Mouse (Mus musculus) forebrain, embryonic 11.5 days (tissue): ENCODE results near the gene Ephb3. TPM values are rescaled to one million over a fixed set of nuclear protein-coding genes. Genes with fewer than 3 reads are reported as not detected.

Source experiments
- ATAC-seq: fragments of 200-750 bp; cut with Nextera tagmentation; replicated peaks from 2 replicates; pipeline ENCODE4 v1.8.0; 2017; ENCODE audit warnings: moderate TSS enrichment; ENCODE audit not compliant: low FRiP score
- DNase-seq: peaks from one replicate; pipeline ENCODE4 v3.0.0-alpha.2; 2017; ENCODE audit warnings: low spot score
- H3K27ac ChIP-seq: fragments of 300-500 bp; sonication (generic); 2 replicates; pipeline ENCODE4 v1.5.1; 2014; ENCODE audit warnings: low read depth, low read length
- H3K27me3 ChIP-seq: fragments of 300-500 bp; sonication (generic); 2 replicates; pipeline ENCODE4 v1.6.1; 2014; ENCODE audit warnings: mild to moderate bottlenecking, low read length, mixed read lengths; ENCODE audit not compliant: control insufficient read depth, insufficient read depth
- H3K36me3 ChIP-seq: fragments of 300-500 bp; sonication (generic); 2 replicates; pipeline ENCODE4 v1.6.1; 2014; ENCODE audit warnings: mild to moderate bottlenecking, low read length, moderate library complexity, mixed read lengths; ENCODE audit not compliant: control insufficient read depth, insufficient read depth
- H3K4me1 ChIP-seq: fragments of 300-500 bp; sonication (generic); replicated peaks from 2 replicates; pipeline ENCODE4 v1.6.1; 2014; ENCODE audit warnings: low read length, mixed read lengths; ENCODE audit not compliant: control insufficient read depth, insufficient read depth
- H3K4me2 ChIP-seq: fragments of 300-500 bp; sonication (generic); 2 replicates; pipeline ENCODE4 v1.6.1; 2014; ENCODE audit warnings: low read depth, mild to moderate bottlenecking, low read length, moderate library complexity, mixed read lengths; ENCODE audit not compliant: severe bottlenecking
- H3K4me3 ChIP-seq: fragments of 300-500 bp; sonication (generic); 2 replicates; pipeline ENCODE4 v1.5.1; 2014; ENCODE audit warnings: low read depth, low read length
- H3K9ac ChIP-seq: fragments of 300-500 bp; sonication (generic); 2 replicates; pipeline ENCODE4 v1.6.1; 2014; ENCODE audit warnings: low read length
- H3K9me3 ChIP-seq: fragments of 300-500 bp; sonication (generic); 2 replicates; pipeline ENCODE4 v1.6.1; 2016; ENCODE audit warnings: low read length, mixed read lengths; ENCODE audit not compliant: control insufficient read depth
- WGBS: fragments of 180-500 bp; shearing (Covaris S2); extraction: QIAGEN DNeasy Blood & Tissue Kit; methylation state at CpG from one replicate; pipeline ENCODE4 v1.1.7; 2014; 5-methylcytosine and 5-hydroxymethylcytosine counted together
- microRNA-seq: library from miRNA; unstranded; fragments of <30 nt; microRNA quantifications from one replicate; pipeline ENCODE4, GENCODE M21; 2016; ENCODE audit not compliant: insufficient number of aligned reads
- polyA plus RNA-seq: library from polyadenylated mRNA; unstranded; fragments of >200 nt; fragmentation: Nextera tagmentation; extraction: Ambion mirVana; gene quantifications from 2 replicates; pipeline ENCODE4 v1.2.1, GENCODE M21; 2014

Gene Ephb3
- polyA plus RNA-seq, 1 experiment from 2014 or later: 14.9 TPM

GRCm38 (mm10) chr16:21255574-21256304 is 51.2 kb downstream of the Ephb3 start:
- Histone ChIP-seq H3K27me3 (no peaks in the 10 kb centered on the region; the same call in 1 of the 2 replicates), H3K4me1 (no peaks in the 10 kb centered on the region), H3K27ac (no peak overlapping the region), H3K4me3 (no peak overlapping the region), H3K9ac (no peak overlapping the region), H3K36me3 (no peaks in the 10 kb centered on the region), H3K9me3 (no peaks in the 10 kb centered on the region), H3K4me2 (no peak overlapping the region)
- no peak for DNase-seq
- 83% methylated on average over 11 of the region's 11 CpGs for WGBS
- no peak for ATAC-seq

GRCm38 (mm10) chr16:21256514-21257305 is 52.2 kb downstream of the Ephb3 start:
- no peaks in the 10 kb centered on the region for H3K9me3 ChIP-seq
- H3K27ac ChIP-seq: no peak overlapping the region
- no peaks in the 10 kb centered on the region for H3K27me3 ChIP-seq
- 89% methylated on average over 12 of the region's 12 CpGs for WGBS
- no peak overlapping the region for H3K4me3 ChIP-seq
- ATAC-seq (no peak), DNase-seq (no peak)
- no peak overlapping the region for H3K4me2 ChIP-seq
- no peak overlapping the region for H3K9ac ChIP-seq
- H3K4me1 ChIP-seq: no peaks in the 10 kb centered on the region
- no peaks in the 10 kb centered on the region for H3K36me3 ChIP-seq

- Histone ChIP-seq H3K4me3 (no peak overlapping the region), H3K36me3 (no peaks in the 10 kb centered on the region), H3K9me3 (no peaks in the 10 kb centered on the region), H3K4me1 (no peaks in the 10 kb centered on the region; the same call in 1 of the 2 replicates), H3K27ac (no peak overlapping the region), H3K9ac (no peak overlapping the region), H3K4me2 (no peak overlapping the region), H3K27me3 (no peaks in the 10 kb centered on the region)
- DNase-seq: no peak
- ATAC-seq: no peak
- WGBS: 86% methylated on average over 7 of the region's 7 CpGs
These were observed 60.9 kb downstream of the Ephb3 start for GRCm38 (mm10) chr16:21265417-21265816.

GRCm38 (mm10) chr16:21269775-21270174 is 65.2 kb downstream of the Ephb3 start:
- H3K4me3 ChIP-seq: no peak overlapping the region
- ATAC-seq (no peak), DNase-seq (no peak)
- H3K36me3 ChIP-seq: no peaks in the 10 kb centered on the region
- no peak overlapping the region for H3K4me2 ChIP-seq
- no peak overlapping the region for H3K27ac ChIP-seq
- H3K9me3 ChIP-seq: no peaks in the 10 kb centered on the region
- peaks cover 10% of the 10 kb centered on the region for H3K4me1 ChIP-seq
- WGBS: 67% methylated on average over 8 of the region's 8 CpGs
- H3K27me3 ChIP-seq: no peaks in the 10 kb centered on the region
- H3K9ac ChIP-seq: no peak overlapping the region

GRCm38 (mm10) chr16:21271773-21272247 is 67.3 kb downstream of the Ephb3 start:
- Histone ChIP-seq H3K9ac (no peak overlapping the region), H3K4me2 (no peak overlapping the region), H3K27ac (no peak overlapping the region), H3K9me3 (no peaks in the 10 kb centered on the region; the same call in 1 of the 2 replicates), H3K4me1 (peaks cover 10% of the 10 kb centered on the region), H3K36me3 (no peaks in the 10 kb centered on the region), H3K27me3 (no peaks in the 10 kb centered on the region), H3K4me3 (no peak overlapping the region)
- no peak for DNase-seq
- ATAC-seq: 0 out of 2 replicates have a peak, but pooled peaks have one; percentile 13
- 55% methylated on average over 6 of the region's 6 CpGs for WGBS

- peaks cover 10% of the 10 kb centered on the region for H3K4me1 ChIP-seq
- DNase-seq (no peak), ATAC-seq (no peak)
- H3K36me3 ChIP-seq: no peaks in the 10 kb centered on the region
- H3K4me3 ChIP-seq: no peak overlapping the region
- no peaks in the 10 kb centered on the region; the same call in 1 of the 2 replicates for H3K9me3 ChIP-seq
- no peak overlapping the region for H3K27ac ChIP-seq
- H3K9ac ChIP-seq: no peak overlapping the region
- H3K27me3 ChIP-seq: no peaks in the 10 kb centered on the region
- H3K4me2 ChIP-seq: no peak overlapping the region
- WGBS: 63% methylated on average over 4 of the region's 4 CpGs
These were observed 68.2 kb downstream of the Ephb3 start for GRCm38 (mm10) chr16:21272748-21273147.

Small RNA genes within 50 kb of the gene (microRNA-seq; reads per million reads assigned to microRNA genes)
- gene Mir7680: not detected

Other genes starting within 250 kb of the Ephb3 start
- gene Teddm3, start 50.8 kb upstream of the Ephb3 start, polyA plus RNA-seq: not detected in 2 replicates
- 25.5 and 25.9 TPM in 2 replicates for gene Vps8, start 218.4 kb downstream of the Ephb3 start, polyA plus RNA-seq